8 mouse cellular contexts compared by ENCODE assay signal in the genomic region with DNA sequence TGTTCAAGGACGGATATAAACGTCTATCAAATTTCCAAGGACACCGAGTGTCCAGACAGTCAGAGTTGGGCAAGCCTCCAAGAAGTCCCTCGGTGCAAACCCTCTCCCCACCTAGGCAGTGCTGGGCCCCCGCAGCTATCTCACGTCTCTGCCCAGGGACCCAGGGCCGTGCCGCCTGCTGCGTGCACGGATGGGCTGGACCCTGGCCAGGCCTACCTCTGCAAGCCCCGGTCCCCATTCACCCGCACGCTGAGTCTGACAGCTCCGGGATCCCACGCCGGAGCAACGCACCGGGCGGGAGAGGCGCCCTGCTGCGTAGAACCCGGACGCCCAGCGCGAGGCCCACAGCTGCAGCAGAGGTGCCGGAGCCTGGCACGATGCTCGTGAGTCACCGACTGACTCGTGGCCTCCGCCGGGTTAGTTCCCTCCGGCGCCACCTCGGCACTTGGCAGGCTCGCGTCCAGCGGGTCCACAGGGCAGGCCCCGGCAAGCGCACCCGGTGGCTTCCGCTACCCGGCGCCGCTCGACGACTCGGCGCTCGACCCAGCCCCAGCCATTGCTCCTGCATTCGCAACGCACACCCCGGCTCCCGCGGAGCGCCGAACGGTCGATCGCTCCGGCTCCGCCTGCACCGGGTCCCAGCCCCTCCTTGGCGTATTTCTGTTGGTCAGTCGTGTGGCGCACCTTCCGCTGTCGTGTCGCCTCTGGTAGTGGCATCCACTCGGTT. TPM values are rescaled to one million over a fixed set of nuclear protein-coding genes. Genes with fewer than 3 reads are reported as not detected.
DNase-seq lines count a peak whose midpoint lies in the region.

No protein-coding gene starts in this region.

- H3K4me1 ChIP-seq in megakaryocyte, embryonic 14.5 days, result peaks cover 53% of the 10 kb centered on the region

- peak; percentile 94 to 97 for DNase-seq in adrenal gland, adult (ENCODE audit: inconsistent age in 2 of 2, low spot score in 1 of 2)
- DNase-seq in embryo, embryonic 10 days (ENCODE audit: low spot score), result peak; percentile 95
- peak; percentile 88 for DNase-seq in gastrocnemius, postnatal 10 days
- peak; percentile 91 for DNase-seq in induced T-regulatory cell, adult 2 months (ENCODE audit: low read depth)
- peak; percentile 61 to 89 for DNase-seq in left cerebral cortex, adult 9 months (ENCODE audit: low spot score in 2 of 2)
- DNase-seq in right cerebral cortex, adult 2 months (ENCODE audit: low spot score in 2 of 2), result peak; percentile 88 to 89
- peak; percentile 60 for DNase-seq in urinary bladder, postnatal 10 days (ENCODE audit: low spot score)

- H3K9me3 ChIP-seq in megakaryocyte, embryonic 14.5 days, result no peaks in the 10 kb centered on the region

- H3K27me3 ChIP-seq in megakaryocyte, embryonic 14.5 days (replicated peaks), result no peaks in the 10 kb centered on the region

- peaks cover 3% of the 10 kb centered on the region for H3K36me3 ChIP-seq in megakaryocyte, embryonic 14.5 days (replicated peaks; ENCODE audit: low read length)

- peak overlapping the region; percentile 99 for H3K4me3 ChIP-seq in megakaryocyte, embryonic 14.5 days (replicated peaks)

RNA-seq across cellular contexts. Expression of gene Gne, which starts 11.7 kb away (rescaled TPM):
- 10 to 100 TPM; 17.1 to 24.3 TPM for total RNA-seq in gastrocnemius, postnatal 10 days (2021)
- 31.0 and 61.1 TPM in 2 replicates for polyA plus RNA-seq in megakaryocyte, embryonic 14.5 days (2012; ENCODE audit: insufficient read depth, low replicate concordance)

Comparison
In these comparisons a context has a peak if more than half of its experiments do, and no peak if none do; other contexts are left out.
1. Peak in every context shown above with its lines: DNase-seq and H3K4me3 ChIP-seq.